Mouse (Mus musculus): Measurements from ENCODE around the gene Nacc1.
"Not testable (repeated sequence)": the region's sequence is repeated elsewhere in the genome, so short reads cannot be mapped to it uniquely, and the experiment has no call there.

Gene Nacc1

GRCm38 (mm10) chr8:84698929-84699401 is 11.3 kb upstream of the Nacc1 start:
- DNase-seq (ENCODE audit: low read depth) = no peak

GRCm38 (mm10) chr8:84698288-84698687 is 10.6 kb upstream of the Nacc1 start:
- DNase-seq (ENCODE audit: low read depth) = no peak

- peak; percentile 53 for DNase-seq (ENCODE audit: low read depth)
These were observed 9.8 kb upstream of the Nacc1 start for GRCm38 (mm10) chr8:84697166-84698130.

GRCm38 (mm10) chr8:84695140-84695539 is 7.5 kb upstream of the Nacc1 start:
- DNase-seq (ENCODE audit: low read depth) = no peak

GRCm38 (mm10) chr8:84693332-84693731 is 5.7 kb upstream of the Nacc1 start:
- no peak for DNase-seq (ENCODE audit: low read depth)

- DNase-seq (ENCODE audit: low read depth) = peak; percentile 90
These were observed 1.6 kb upstream of the Nacc1 start for GRCm38 (mm10) chr8:84689091-84689915.

GRCm38 (mm10) chr8:84687003-84687704 is 508 bp downstream of the Nacc1 start:
- DNase-seq (ENCODE audit: low read depth) = no peak

- DNase-seq (ENCODE audit: low read depth) = peak; percentile 55
These were observed 1.3 kb downstream of the Nacc1 start, which contains the start of gene Trmt1 for GRCm38 (mm10) chr8:84686191-84687002. Gene Trmt1 (plus strand): TSS chr8:84686307.

- no peak for DNase-seq (ENCODE audit: low read depth)
These were observed 3.1 kb downstream of the Nacc1 start for GRCm38 (mm10) chr8:84684537-84684936.

GRCm38 (mm10) chr8:84682257-84682656 is 5.4 kb downstream of the Nacc1 start:
- DNase-seq (ENCODE audit: low read depth) = no peak

GRCm38 (mm10) chr8:84681476-84681875 is 6.2 kb downstream of the Nacc1 start:
- DNase-seq (ENCODE audit: low read depth) = no peak

GRCm38 (mm10) chr8:84677305-84677704 is 10.4 kb downstream of the Nacc1 start:
- no peak for DNase-seq (ENCODE audit: low read depth)

- not testable (repeated sequence) for DNase-seq (ENCODE audit: low read depth)
These were observed 17.2 kb downstream of the Nacc1 start for GRCm38 (mm10) chr8:84670295-84671006.

GRCm38 (mm10) chr8:84668731-84669485 is 18.8 kb downstream of the Nacc1 start:
- no peak for DNase-seq (ENCODE audit: low read depth)

GRCm38 (mm10) chr8:84668081-84668480 is 19.6 kb downstream of the Nacc1 start:
- DNase-seq (ENCODE audit: low read depth) = no peak

GRCm38 (mm10) chr8:84665385-84665893 is 22.2 kb downstream of the Nacc1 start:
- DNase-seq (ENCODE audit: low read depth) = no peak

GRCm38 (mm10) chr8:84664566-84665384 is 22.9 kb downstream of the Nacc1 start:
- DNase-seq (ENCODE audit: low read depth) = peak; percentile 78
